18 mouse cellular contexts compared by ENCODE assay signal in genomic region chr19:53136336-53137090, GRCm38 (mm10). TPM values are rescaled to one million over a fixed set of nuclear protein-coding genes. Genes with fewer than 3 reads are reported as not detected.
DNase-seq lines count a peak whose midpoint lies in the region; ATAC-seq and TF ChIP-seq lines count a peak whose summit lies in the region.
"Had no signal": no experiment of that assay in that cellular context is flagged by ENCODE, and none has a peak within 500 bp of the region (broad histone marks: within the 10 kb centered on the region; RNA-seq: fewer than 3 reads in every experiment).

No protein-coding gene starts in this region.

- H3K4me2 ChIP-seq in forebrain, embryonic 11.5 days (ENCODE audit: low read depth, low read length, severe bottlenecking), result no peak overlapping the region
- no peak overlapping the region for H3K4me2 ChIP-seq in embryonic facial prominence, embryonic 13.5 days
- H3K4me2 ChIP-seq: forebrain, embryonic 13.5 days; heart, embryonic 12.5 days; hindbrain, embryonic 15.5 days had no signal

- H3K4me3 ChIP-seq in forebrain, embryonic 11.5 days (ENCODE audit: low read depth, low read length), result no peak overlapping the region
- no peak overlapping the region for H3K4me3 ChIP-seq in forebrain, embryonic 10.5 days
- H3K4me3 ChIP-seq in layer of hippocampus, adult 2 months, result no peak overlapping the region
- H3K4me3 ChIP-seq in embryonic facial prominence, embryonic 13.5 days, result no peak overlapping the region
- H3K4me3 ChIP-seq: forebrain, embryonic 13.5 days; heart, embryonic 12.5 days; hindbrain, embryonic 15.5 days had no signal

- no peak overlapping the region for H3K9ac ChIP-seq in forebrain, embryonic 11.5 days (ENCODE audit: low read length)
- H3K9ac ChIP-seq in embryonic facial prominence, embryonic 13.5 days, result no peak overlapping the region
- H3K9ac ChIP-seq: forebrain, embryonic 13.5 days; heart, embryonic 12.5 days; hindbrain, embryonic 15.5 days had no signal

- H3K4me1 ChIP-seq in forebrain, embryonic 11.5 days (replicated peaks; ENCODE audit: control insufficient read depth, insufficient read depth, low read length), result peaks cover 8% of the 10 kb centered on the region; the same call in 1 of the 2 replicates
- H3K4me1 ChIP-seq in forebrain, embryonic 10.5 days, result peaks cover 47% of the 10 kb centered on the region
- peaks cover 47% of the 10 kb centered on the region for H3K4me1 ChIP-seq in embryonic facial prominence, embryonic 13.5 days

- WGBS in forebrain, embryonic 11.5 days, result 66% methylated on average over 13 of the region's 13 CpGs
- WGBS in forebrain, embryonic 10.5 days, result 73% methylated on average over 13 of the region's 13 CpGs
- WGBS in embryonic facial prominence, embryonic 13.5 days, result 38% methylated on average over 13 of the region's 13 CpGs

- H3K9me3 ChIP-seq in forebrain, embryonic 11.5 days (ENCODE audit: control insufficient read depth, low read length), result no peaks in the 10 kb centered on the region
- no peaks in the 10 kb centered on the region for H3K9me3 ChIP-seq in forebrain, embryonic 10.5 days
- no peaks in the 10 kb centered on the region for H3K9me3 ChIP-seq in embryonic facial prominence, embryonic 13.5 days
- H3K9me3 ChIP-seq: forebrain, embryonic 13.5 days; heart, embryonic 12.5 days; hindbrain, embryonic 15.5 days had no signal

- no peak for TF ChIP-seq CTCF in layer of hippocampus, adult 2 months (conservative IDR thresholded peaks at IDR 0.05)

- DNase-seq in forebrain, embryonic 11.5 days (ENCODE audit: low spot score), result no peak
- no peak for DNase-seq in forebrain, embryonic 10.5 days (ENCODE audit: extremely low spot score, low spot score)
- no peak for DNase-seq in layer of hippocampus, adult 2 months (ENCODE audit: low spot score in 2 of 2)
- no peak for DNase-seq in layer of hippocampus, postnatal 25 days (ENCODE audit: extremely low spot score in 1 of 2, low spot score in 1 of 2)
- DNase-seq in A20 (ENCODE audit: low read depth, low spot score), result peak; percentile 60
- no peak for DNase-seq in urinary bladder, adult 18-20 months (ENCODE audit: low spot score in 2 of 2)
- no peak for DNase-seq in gastrocnemius, adult 18-20 months (ENCODE audit: low spot score)
- DNase-seq: adrenal gland, postnatal 14 days; cerebellum, adult 18-20 months; gastrocnemius, postnatal 10 days; heart, postnatal 36 days; kidney, adult 11 months had no signal

- ATAC-seq in forebrain, embryonic 11.5 days (replicated peaks; ENCODE audit: low FRiP score), result 0 out of 2 replicates have a peak, but pooled peaks have one; percentile 15
- ATAC-seq in embryonic facial prominence, embryonic 13.5 days (ENCODE audit: insufficient number of reproducible peaks, insufficient read depth, low FRiP score, low TSS enrichment, low read depth), result no peak; the same call in 1 of the 2 replicates
- ATAC-seq: activated CD4-positive, CD25-positive, alpha-beta regulatory T cell, adult 4 months; forebrain, embryonic 13.5 days; Patski had no signal

- no peak overlapping the region for H3K27ac ChIP-seq in forebrain, embryonic 11.5 days (ENCODE audit: low read depth, low read length)
- no peak overlapping the region for H3K27ac ChIP-seq in forebrain, embryonic 10.5 days
- H3K27ac ChIP-seq in layer of hippocampus, adult 2 months, result peak overlapping the region; percentile 68
- H3K27ac ChIP-seq in embryonic facial prominence, embryonic 13.5 days, result peak overlapping the region; percentile 76
- H3K27ac ChIP-seq: forebrain, embryonic 13.5 days; hindbrain, embryonic 15.5 days had no signal

- H3K36me3 ChIP-seq in forebrain, embryonic 11.5 days (ENCODE audit: control insufficient read depth, insufficient read depth, low read length), result no peaks in the 10 kb centered on the region
- H3K36me3 ChIP-seq in forebrain, embryonic 10.5 days (replicated peaks), result no peaks in the 10 kb centered on the region
- no peaks in the 10 kb centered on the region for H3K36me3 ChIP-seq in embryonic facial prominence, embryonic 13.5 days
- H3K36me3 ChIP-seq: heart, embryonic 12.5 days; hindbrain, embryonic 15.5 days had no signal

- peaks cover 11% of the 10 kb centered on the region; the same call in 1 of the 2 replicates for H3K27me3 ChIP-seq in forebrain, embryonic 11.5 days (ENCODE audit: control insufficient read depth, insufficient read depth, low read length)
- peaks cover 32% of the 10 kb centered on the region for H3K27me3 ChIP-seq in forebrain, embryonic 10.5 days (ENCODE audit: poor library complexity, severe bottlenecking)
- H3K27me3 ChIP-seq in embryonic facial prominence, embryonic 13.5 days, result no peaks in the 10 kb centered on the region
- H3K27me3 ChIP-seq: heart, embryonic 12.5 days had no signal

RNA-seq across cellular contexts. Expression of gene Add3, which starts 3.7 kb away (rescaled TPM):
- polyA plus RNA-seq in forebrain, embryonic 11.5 days (2014; fragmentation: Nextera tagmentation; extraction: Ambion mirVana), result 59.3 and 61.5 TPM in 2 replicates
- 55.4 and 59.3 TPM in 2 replicates for polyA plus RNA-seq in forebrain, embryonic 10.5 days (2016; fragmentation: Nextera tagmentation; extraction: Ambion mirVana)
- total RNA-seq in layer of hippocampus, adult 2 months (2021), result 100 to 1,000 TPM; 125 to 129 TPM
- 100 to 1,000 TPM; 115 to 125 TPM for total RNA-seq in layer of hippocampus, postnatal 25 days (2021)
- 73.8 and 78.4 TPM in 2 replicates for polyA plus RNA-seq in embryonic facial prominence, embryonic 13.5 days (2015; fragmentation: Nextera tagmentation; extraction: Ambion mirVana)
- 10 to 100 TPM; 23.0 to 30.5 TPM for total RNA-seq in gastrocnemius, adult 18-20 months (2021)

Comparison
In these comparisons a context has a peak if more than half of its experiments do, and no peak if none do; other contexts are left out.
1. H3K27ac ChIP-seq: peak in layer of hippocampus, adult 2 months (single experiment) and embryonic facial prominence, embryonic 13.5 days (single experiment); none in forebrain, embryonic 11.5 days (single experiment) and forebrain, embryonic 10.5 days (single experiment).